Mouse (Mus musculus) CD8-positive naive resting alpha-beta T cell, adult 2 months (primary cell): ENCODE data around the gene Pum1.

ENCODE experiments used
- DNase-seq, 2 experiments: peaks; one replicate each; pipeline ENCODE4 v3.0.0; 2022; ENCODE audit warnings: low read depth in 2 of 2, low spot score in 2 of 2

Gene Pum1

GRCm38 (mm10) chr4:130811385-130811784, 148.3 kb downstream of the Pum1 start:
- no peak for DNase-seq

- no peak for DNase-seq
These were observed 150.8 kb downstream of the Pum1 start for GRCm38 (mm10) chr4:130813958-130814357.

GRCm38 (mm10) chr4:130814742-130815330, 151.7 kb downstream of the Pum1 start:
- DNase-seq: no peak

DNA sequence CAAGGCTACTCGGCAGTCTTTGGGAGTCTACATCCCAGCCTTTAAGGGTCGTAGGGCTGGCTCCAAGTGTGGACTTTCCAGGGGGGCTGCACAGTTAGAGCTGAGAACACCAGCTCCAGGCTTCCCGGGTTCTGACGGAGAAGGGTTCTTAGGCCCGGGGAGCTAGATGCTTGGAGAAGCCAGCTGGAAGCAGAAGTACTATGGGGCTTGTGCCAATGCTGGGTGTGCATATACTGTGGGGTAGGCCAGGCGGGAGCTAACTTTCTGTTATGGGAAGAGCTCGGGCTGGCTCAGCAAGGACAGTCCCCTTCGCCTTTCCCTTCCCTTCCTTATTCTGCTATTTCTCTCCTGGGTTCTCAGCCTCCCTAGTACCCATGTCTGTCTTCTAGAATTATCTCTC, 152.7 kb downstream of the Pum1 start:
- DNase-seq: no peak

DNA sequence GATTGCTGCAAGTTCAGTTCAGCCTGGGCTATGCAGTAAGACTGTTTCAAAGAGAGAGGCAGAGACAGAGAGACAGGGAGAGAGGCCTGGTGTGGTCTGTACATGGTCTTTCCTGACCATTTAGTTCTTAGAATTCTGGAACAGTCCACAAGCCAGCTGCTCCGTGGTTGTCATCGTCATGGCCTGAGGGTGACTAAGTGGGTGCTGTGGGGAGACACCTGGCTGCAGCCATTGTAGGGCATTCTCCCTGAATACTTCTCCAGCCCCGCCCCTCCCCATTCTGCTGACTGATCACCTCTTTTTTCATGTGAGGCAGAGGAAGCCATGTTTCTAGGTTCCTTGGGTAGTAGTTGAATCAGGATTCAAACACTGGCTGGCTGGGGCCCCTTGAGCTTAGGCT, 156.7 kb downstream of the Pum1 start:
- no peak for DNase-seq

DNA sequence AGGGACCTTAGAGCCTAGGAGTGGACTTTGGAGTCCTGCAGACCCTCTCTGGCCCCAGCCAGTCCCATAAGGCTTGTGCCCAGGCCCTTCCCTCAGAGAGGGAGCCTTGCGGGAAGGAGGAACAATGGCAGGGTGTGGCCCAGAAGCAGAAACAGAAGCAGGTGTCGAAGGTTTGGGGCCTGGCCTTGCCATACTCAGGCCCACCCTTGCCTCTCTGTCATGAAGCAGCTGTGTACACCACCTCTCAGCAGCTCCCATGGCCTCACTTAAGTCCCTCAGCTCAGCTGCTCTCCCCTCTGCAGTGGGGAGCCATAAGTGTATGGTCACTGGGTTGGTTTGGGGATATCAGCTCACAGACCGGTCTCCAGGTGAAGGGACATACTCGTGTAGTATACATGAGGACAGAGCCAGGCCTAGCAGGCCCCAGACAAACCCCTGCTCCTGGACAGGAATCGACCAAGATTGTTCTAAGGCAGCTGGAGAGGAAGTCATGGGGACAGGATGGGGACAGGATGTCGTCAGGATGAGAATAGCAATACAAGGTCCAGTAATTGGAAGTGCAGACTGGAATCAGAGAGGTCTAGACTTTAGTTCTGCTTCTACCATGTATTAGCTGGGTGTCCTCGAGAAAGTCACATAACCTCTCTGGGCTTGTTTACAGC, 157.6 kb downstream of the Pum1 start:
- DNase-seq: no peak

DNA sequence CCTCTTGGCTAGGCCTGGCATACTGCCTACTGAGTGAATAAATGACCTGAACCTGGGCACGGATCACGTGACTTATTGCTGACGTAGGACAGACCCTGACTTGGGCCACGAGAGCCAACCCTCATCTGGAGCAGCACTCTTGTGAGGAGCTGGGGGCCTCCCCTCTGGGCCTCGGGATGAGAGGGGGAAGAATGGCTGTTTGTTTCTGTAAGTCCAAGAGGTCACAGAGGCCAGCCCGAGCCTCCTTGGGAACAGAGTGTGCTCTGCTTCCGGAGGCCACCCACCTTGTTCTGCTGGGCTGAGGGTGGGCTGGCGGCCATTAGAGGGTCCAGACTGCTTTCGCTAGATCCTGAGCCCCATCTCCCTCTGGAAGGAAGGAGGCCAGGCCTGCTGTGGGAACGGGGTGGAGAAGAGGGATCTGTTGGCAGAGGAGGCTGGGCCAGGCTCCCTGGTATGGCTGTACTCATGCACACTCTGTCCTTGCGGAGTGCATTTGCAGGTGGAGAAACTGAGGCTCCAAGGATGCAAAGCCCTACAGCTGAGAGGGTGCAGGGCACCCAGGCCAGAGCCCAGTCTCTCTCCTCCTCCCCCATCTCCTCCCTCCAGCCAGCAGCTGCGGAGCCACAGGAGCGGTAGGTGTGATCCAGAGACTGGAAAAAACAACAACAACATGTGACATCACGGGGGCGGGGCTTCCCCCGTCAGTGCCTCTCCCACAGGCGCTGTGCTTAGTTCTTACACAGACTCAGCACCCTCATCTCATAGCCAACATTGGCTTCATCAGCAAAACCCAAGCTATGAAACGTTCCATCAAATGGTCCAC, 165.9 kb downstream of the Pum1 start:
- no peak for DNase-seq
